Mouse (Mus musculus): Measurements from ENCODE around the gene Zfp330.

GRCm38 (mm10) chr8:82773332-82774092, 448 bp downstream of the Zfp330 start:
- no peak for TF ChIP-seq CTCF (IDR thresholded peaks at IDR 0.05; ENCODE audit: borderline replicate concordance, extremely low read depth, insufficient read depth, insufficient read length)
- no peak; the same call in 1 of the 2 replicates for TF ChIP-seq POLR2A (IDR thresholded peaks at IDR 0.05; ENCODE audit: borderline replicate concordance, extremely low read depth, insufficient read depth, insufficient read length, poor library complexity, severe bottlenecking)
